Mouse (Mus musculus) activated CD4-positive, CD25-positive, alpha-beta regulatory T cell, adult 4 months (primary cell): ENCODE measurements around the gene Paip2b. TPM values are rescaled to one million over a fixed set of nuclear protein-coding genes. Genes with fewer than 3 reads are reported as not detected.
"Not testable (repeated sequence)": the region's sequence is repeated elsewhere in the genome, so short reads cannot be mapped to it uniquely, and the experiment has no call there.

Experiments
- ATAC-seq: one replicate; pipeline ENCODE4 v1.8.0; 2017
- polyA plus RNA-seq, 2 experiments: library from polyadenylated mRNA; unstranded; fragments of 100-300 nt; shearing (Covaris generic); gene quantifications; one replicate each; pipeline ENCODE4 v1.2.1; 2017

Paip2b gene
- polyA plus RNA-seq, 2 experiments from 2014 or later: 17.3 to 18.2 TPM

DNA sequence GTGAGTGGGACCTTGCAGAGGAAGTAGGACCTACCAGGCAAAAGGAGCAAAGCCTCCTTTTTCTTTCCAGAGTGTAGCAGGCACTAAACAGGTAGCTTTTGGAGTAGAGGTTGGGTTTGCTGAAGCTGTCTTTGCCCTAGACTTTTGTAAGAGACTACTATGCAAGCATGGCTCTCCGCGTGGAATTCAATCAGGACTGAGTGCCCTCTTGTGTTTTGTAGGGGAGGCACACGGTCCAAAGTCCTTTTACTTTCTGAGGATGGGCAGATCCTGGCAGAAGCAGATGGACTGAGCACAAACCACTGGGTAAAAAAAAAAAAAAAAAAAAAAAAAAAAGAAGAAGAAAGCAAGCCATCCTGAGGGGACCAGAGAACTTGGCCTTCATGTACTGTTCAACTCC lies 34.9 kb downstream of the Paip2b start:
- no peak for ATAC-seq

DNA sequence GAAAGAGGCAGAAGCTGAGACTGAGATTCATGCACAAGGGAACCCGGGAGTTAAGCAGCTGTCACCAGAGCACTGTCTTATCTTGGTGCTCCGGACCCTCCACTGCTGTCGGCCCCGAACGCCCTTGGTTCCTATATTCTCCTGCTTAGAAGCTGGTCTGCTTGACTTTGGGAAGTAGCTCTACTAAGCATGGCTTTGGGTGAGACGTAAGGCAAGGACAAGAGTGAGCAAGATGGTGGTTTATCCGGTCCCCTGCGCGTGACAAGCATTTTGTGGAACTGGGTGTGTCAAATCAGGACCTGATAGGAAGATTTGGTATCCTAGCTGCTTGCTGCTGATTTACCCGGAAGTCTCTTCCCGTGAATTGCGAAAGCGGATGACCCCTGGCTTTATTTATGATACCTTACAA lies 36.0 kb downstream of the Paip2b start:
- ATAC-seq: no peak

GRCm38 (mm10) chr6:83794760-83795296 lies 36.7 kb downstream of the Paip2b start, which contains the start of gene Nagk:
Nagk (plus strand) TSS chr6:83794982.
- ATAC-seq: peak; percentile 95

DNA sequence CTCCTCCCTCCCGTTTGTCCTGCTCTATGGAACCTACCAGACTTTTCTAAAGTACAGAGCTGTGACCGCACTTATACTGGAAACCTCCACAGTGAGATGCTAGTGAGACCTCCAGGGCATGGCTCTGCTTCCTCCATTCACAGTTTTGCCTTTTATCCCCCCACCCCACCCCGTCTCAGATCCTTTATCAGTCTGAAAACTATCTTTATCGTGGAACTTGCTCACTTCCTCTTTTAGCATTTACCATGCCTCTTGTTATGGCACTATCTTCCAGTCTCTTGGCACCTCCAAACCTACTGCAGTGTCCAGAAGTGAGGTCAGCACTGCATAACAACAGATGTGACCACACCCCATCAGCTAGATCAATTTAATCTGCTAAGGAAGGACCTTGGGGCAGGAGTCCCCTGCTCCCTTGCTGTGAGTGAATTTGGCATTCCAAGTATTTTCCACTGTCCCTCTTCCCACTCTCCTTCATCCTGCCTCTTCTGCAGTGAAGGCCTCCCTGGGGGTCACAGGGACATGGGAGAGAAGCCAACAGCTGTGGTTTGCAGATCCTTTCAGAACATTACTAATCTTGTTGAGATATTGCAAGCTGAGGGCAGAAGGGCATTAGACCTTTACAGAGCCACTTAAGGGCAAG lies 40.2 kb downstream of the Paip2b start:
- ATAC-seq: no peak

- ATAC-seq: not testable (repeated sequence)
Measured at GRCm38 (mm10) chr6:83790533-83790932, 41.0 kb downstream of the Paip2b start.

GRCm38 (mm10) chr6:83788554-83788953 lies 43.0 kb downstream of the Paip2b start:
- no peak for ATAC-seq

- ATAC-seq: no peak
Measured at GRCm38 (mm10) chr6:83786426-83786825, 45.1 kb downstream of the Paip2b start.

- ATAC-seq: no peak
Measured at GRCm38 (mm10) chr6:83779026-83779425, 52.5 kb downstream of the Paip2b start.

DNA sequence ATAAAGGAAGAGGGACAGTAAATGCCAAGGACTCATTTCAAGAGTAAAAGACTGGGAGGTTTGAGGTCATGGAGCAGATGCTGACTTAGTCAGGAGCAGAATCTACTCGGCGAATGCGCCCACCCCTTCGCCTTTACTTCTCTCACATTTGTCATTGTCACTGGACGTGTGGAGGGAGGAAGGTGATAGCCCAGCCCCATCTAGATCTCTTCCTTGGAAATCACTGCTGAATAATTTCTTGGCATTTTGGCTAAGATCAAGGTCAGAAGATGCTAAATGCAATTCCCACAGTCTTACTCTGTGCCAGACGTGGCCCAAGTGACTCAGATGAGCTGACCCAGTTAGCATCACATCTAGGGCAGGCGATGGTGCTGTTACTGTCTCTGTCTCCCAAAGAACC lies 53.2 kb downstream of the Paip2b start:
- no peak for ATAC-seq

GRCm38 (mm10) chr6:83775638-83776293 lies 55.8 kb downstream of the Paip2b start, which contains the start of gene Tex261:
Tex261 (minus strand) TSS chr6:83775813.
- ATAC-seq: peak; percentile 89

DNA sequence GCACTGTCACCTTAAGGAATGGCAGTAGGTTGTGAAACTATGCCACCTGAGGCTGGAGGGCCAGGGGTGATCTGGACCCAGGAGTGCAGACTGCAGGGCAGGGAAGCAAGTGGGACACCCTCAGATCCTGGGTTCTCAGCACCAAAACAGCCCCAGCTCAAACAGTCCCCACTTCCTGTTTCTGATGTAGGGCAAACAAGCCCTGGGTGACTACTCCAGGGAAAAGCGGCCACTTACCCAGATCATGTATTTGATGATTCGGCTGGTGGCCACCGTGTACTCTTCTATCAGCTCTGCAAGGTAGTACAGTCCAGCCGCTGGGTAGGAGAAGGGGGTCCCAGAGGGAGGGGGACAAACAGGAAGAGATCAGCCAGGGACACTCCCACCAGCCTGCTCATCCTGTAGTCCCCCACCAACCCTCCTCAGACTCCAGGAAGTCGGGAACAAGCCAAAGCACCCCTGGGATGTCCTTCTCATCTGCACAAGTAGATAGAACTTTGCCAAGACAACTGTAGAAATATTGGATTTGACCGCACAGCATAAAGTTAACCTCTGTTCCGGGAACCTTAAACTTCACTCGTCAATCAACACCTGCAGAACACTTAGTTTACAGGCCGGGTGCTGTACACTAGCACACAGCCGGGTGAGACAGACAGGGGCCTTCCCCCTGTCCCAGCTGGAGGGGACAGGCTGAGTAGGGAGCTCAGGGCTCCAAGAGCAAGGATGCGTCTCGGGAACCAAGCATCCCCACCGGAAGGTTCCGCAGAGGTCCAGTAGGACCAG lies 56.6 kb downstream of the Paip2b start:
- peak; percentile 24 for ATAC-seq

GRCm38 (mm10) chr6:83774126-83774525 lies 57.4 kb downstream of the Paip2b start:
- ATAC-seq: no peak

GRCm38 (mm10) chr6:83768485-83768884 lies 63.1 kb downstream of the Paip2b start:
- ATAC-seq: no peak

DNA sequence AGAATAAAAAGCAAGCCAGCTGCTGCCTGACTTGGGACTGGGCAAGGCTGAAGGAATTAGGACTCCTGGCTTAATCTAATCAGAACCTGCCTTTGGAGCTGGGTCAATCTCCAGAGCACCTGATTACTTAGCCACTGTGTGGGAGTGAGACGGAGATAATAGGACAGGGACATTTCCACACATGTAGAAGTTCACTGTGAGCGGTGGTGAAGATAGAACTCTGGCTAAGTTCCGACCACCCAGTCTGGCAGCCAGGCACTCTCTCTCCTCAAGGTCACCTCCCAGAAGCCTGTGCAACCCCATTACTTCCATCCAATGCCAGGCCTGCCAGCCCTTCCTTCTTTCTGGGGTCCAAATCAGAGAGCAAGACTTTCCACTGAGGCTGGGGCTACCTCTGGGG lies 64.6 kb downstream of the Paip2b start:
- no peak for ATAC-seq

GRCm38 (mm10) chr6:83762880-83763431 lies 68.6 kb downstream of the Paip2b start:
- ATAC-seq: no peak

- ATAC-seq: no peak
Measured at GRCm38 (mm10) chr6:83762344-83762743, 69.2 kb downstream of the Paip2b start, which contains the start of gene Ankrd53. Ankrd53 (plus strand) TSS chr6:83762644.

DNA sequence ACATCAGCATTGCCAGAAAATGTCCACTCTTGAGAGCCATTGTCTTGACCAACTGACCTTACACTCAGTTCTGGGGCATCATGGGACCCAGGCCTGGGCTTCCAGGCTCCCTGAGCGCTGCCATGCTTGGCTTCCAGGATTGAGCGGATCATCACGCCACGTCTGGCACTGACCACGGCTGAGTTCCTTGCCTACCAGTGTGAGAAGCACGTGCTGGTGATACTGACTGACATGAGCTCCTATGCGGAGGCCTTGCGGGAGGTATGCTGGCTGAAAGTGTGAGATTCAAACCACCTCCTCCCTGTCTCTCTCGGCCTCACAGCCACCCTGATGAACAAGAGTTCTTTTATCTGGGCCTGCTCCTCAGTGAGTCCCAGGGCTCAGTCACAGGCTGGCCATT lies 75.5 kb downstream of the Paip2b start:
- no peak for ATAC-seq

Other genes starting within 250 kb of the Paip2b start
- not detected for gene Clec4f, start 175.6 kb downstream of the Paip2b start, polyA plus RNA-seq
- gene Cd207, start 153.9 kb downstream of the Paip2b start, polyA plus RNA-seq: not detected
- under 1 TPM in 1 of 2 experiments, not detected in 1; 0.45 TPM for gene Vax2, start 120.5 kb downstream of the Paip2b start, polyA plus RNA-seq
- gene Atp6v1b1, start 88.8 kb downstream of the Paip2b start, polyA plus RNA-seq: not detected
- not detected for gene Ankrd53, start 69.1 kb downstream of the Paip2b start, polyA plus RNA-seq
- 10 to 100 TPM; 76.3 to 79.6 TPM for gene Tex261, start 55.9 kb downstream of the Paip2b start, polyA plus RNA-seq
- gene Nagk, start 36.8 kb downstream of the Paip2b start, polyA plus RNA-seq: 10 to 100 TPM; 23.0 to 27.9 TPM
- 100 to 1,000 TPM; 114 to 116 TPM for gene Zfp638, start 35.4 kb upstream of the Paip2b start, polyA plus RNA-seq
- gene Dysf, start 176.8 kb upstream of the Paip2b start, polyA plus RNA-seq: not detected